Mouse (Mus musculus) inflammation-experienced regulatory T-cells (primary cell): ENCODE measurements around the gene Hdgfl3. TPM values are rescaled to one million over a fixed set of nuclear protein-coding genes. Genes with fewer than 3 reads are reported as not detected.

Source experiments
- polyA plus RNA-seq, 2 experiments: library from polyadenylated mRNA; unstranded; fragments of 100-300 nt; shearing (Covaris generic); gene quantifications; one replicate each; pipeline ENCODE4 v1.2.1; 2017

The Hdgfl3 gene
- polyA plus RNA-seq: 10 to 100 TPM; 15.1 to 21.1 TPM

GRCm38 (mm10) chr7:81934267-81934745 lies at the start of gene Hdgfl3:
TSS of gene Hdgfl3 (minus strand) at chr7:81934473.

GRCm38 (mm10) chr7:81858968-81859721 lies 75.1 kb downstream of the Hdgfl3 start, which contains the start of gene Tm6sf1:
TSS of gene Tm6sf1 (plus strand) at chr7:81859001.

GRCm38 (mm10) chr7:81855694-81856093 lies 78.6 kb downstream of the Hdgfl3 start, which contains the start of gene Gm10160:
TSS of gene Gm10160 (minus strand) at chr7:81855794.

Other genes with a start within 250 kb of the Hdgfl3 start
- gene Homer2, start 226.9 kb downstream of the Hdgfl3 start, polyA plus RNA-seq: 1 to 10 TPM; 2.4 to 3.6 TPM
- gene Ramac, start 171.5 kb downstream of the Hdgfl3 start, polyA plus RNA-seq: 100 to 1,000 TPM; 127 to 149 TPM
- 10 to 100 TPM; 59.2 to 71.1 TPM for gene 3110040N11Rik, start 145.0 kb downstream of the Hdgfl3 start, polyA plus RNA-seq
- 10 to 100 TPM; 88.7 to 96.7 TPM for gene Btbd1, start 105.0 kb downstream of the Hdgfl3 start, polyA plus RNA-seq
- gene Gm10160, start 78.7 kb downstream of the Hdgfl3 start, polyA plus RNA-seq: not detected
- 10 to 100 TPM; 14.1 to 19.9 TPM for gene Tm6sf1, start 75.5 kb downstream of the Hdgfl3 start, polyA plus RNA-seq
- gene Bnc1, start 57.8 kb upstream of the Hdgfl3 start, polyA plus RNA-seq: under 1 TPM in 1 of 2 experiments, not detected in 1; 0.20 TPM
- gene Sh3gl3, start 239.4 kb upstream of the Hdgfl3 start, polyA plus RNA-seq: 10 to 100 TPM; 18.5 to 23.4 TPM